Mouse (Mus musculus) thymus, postnatal 25 days (tissue): ENCODE data around the gene Scap.
A peak's percentile ranks its signal among the peaks of the same experiment; 100 is the strongest.
"Not testable (repeated sequence)": the region's sequence is repeated elsewhere in the genome, so short reads cannot be mapped to it uniquely, and the experiment has no call there.

ENCODE experiments used
- DNase-seq: peaks from one replicate; pipeline ENCODE4 v3.0.0; 2022

Scap gene

DNA sequence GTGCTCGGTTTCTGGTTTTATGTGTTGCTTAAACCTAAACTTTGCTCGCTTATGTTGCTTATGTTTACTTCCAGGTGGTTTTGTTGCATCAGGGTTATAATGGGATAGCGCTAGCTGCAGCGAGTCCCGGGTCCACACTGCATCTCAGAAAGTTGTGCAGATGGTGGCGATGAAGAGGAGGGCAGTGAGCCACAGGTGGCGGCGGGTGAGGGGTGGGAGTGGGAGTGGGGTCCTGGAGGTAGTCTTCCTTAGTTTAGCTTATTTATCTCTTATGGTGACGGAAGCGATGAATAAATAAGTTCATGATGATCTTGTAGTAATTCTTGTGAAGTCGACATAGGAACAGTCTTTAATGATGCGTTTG lies 790 bp downstream of the Scap start:
- DNase-seq, result no peak

DNA sequence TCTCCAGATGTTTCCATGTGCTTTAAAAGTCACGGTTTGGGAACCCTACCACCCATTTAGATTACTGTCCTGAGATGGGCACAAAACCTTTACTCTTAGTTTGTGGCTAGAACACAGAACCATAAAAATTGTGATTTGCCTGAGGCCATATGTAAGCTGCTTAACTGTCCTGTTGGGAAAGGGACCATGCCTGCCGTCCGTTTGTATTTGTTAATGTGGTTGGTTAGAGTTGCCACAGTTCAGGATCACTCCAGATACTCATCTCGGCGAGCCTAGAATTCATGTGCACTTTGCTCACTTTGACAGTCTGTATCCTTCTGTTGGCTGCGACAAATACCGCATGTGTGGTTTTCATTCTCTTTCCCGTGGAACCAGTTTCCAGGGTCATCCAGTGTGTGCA lies 1.8 kb downstream of the Scap start:
- DNase-seq, result no peak

GRCm38 (mm10) chr9:110340037-110340750 lies 7.1 kb downstream of the Scap start:
- DNase-seq, result no peak

- DNase-seq, result no peak
Measured at GRCm38 (mm10) chr9:110342008-110342407, 8.9 kb downstream of the Scap start.

DNA sequence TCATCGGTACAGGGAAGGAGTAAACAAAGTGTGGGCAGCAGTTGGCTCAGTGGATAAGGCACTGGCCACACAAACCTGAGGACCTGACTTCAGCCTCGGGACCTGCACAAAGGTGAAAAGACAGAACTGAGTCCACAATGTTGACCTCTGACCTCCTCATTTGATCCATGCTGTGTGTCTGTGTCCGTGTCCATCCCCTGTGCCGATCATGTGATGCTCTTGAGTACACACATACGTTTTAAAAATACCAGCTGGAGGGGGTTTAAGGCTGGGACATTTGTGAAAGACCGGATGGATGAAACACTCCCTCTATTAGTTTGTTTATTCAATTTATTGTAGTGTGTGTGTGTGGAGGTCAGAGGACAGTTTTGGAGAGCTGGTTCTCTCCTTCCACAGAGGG lies 10.7 kb downstream of the Scap start:
- DNase-seq, result no peak

DNA sequence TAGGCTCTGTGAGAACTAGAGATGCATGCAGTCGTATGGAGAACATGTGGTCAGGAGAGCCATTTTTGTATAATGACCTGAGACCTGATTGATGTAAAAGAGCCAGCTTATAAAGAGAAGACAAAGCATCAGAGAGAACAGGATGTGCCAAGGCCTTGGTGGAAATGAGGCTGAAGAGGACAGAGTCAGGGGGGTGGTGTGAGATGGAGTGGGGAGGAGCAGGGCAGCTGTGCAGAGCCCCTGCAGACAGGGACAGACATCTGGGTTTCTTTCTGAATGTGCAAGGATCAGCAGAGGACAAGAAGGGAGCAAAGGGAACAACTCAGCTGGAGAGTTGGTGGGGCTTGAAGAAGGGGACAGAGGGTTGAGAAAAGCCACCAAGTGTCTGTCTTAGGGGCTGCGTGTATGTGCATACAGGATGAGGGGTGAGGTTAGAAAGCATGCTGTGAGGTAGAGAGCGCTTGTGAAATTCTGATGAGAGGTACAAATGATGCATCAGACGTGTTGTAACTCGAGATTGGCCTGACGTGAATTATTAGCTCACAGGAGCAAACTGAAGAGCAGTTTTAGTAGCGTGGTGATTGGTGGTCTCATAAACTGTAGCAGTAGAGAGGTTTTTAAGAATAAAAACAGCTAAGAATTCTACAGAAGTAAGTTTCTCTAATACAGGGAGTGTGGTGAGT lies 12.1 kb downstream of the Scap start:
- no peak for DNase-seq

DNA sequence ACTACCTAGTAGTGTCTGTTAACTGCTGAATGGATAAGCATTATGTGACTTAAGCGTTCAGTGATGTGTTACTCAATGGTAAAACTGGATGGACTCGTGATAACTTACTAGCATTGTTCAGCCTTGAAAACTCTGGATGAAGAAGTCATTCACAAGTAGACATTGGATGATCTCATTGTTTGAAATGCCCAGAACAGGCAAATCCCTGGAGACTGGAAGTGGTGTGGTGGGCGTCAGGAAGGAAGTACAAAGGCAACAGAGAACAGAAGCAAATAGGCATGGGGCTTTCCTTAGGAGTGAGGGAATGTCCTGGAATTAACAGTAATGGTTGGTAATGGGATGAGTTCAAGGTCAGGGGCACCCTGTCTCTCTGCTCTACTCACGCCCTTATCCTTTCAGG lies 15.8 kb downstream of the Scap start:
- DNase-seq, result no peak

DNA sequence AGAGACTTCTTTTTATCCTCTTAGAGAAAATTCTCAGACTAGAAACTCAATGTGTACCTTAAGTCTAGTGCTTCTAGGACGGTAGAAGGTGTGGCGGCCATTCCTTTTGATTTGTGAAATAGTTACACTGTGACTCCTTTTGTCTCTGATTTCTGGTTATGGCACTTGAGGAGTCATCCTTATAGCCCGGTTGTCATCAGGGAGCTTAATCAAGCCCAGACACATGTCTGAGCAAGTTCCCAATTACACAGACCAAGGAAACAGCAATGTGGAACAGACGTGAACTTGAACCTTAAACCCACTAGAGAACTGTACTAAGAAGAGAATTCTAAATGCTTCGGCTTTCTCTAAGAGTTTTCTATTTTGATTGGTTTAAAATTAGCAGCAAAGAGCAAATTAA lies 17.1 kb downstream of the Scap start:
- DNase-seq, result no peak

- no peak for DNase-seq
Measured at GRCm38 (mm10) chr9:110350612-110351011, 17.5 kb downstream of the Scap start.

- DNase-seq, result no peak
Measured at GRCm38 (mm10) chr9:110351350-110351749, 18.3 kb downstream of the Scap start.

GRCm38 (mm10) chr9:110351932-110352632 lies 19.0 kb downstream of the Scap start:
- peak; percentile 10 for DNase-seq

GRCm38 (mm10) chr9:110358341-110358740 lies 25.3 kb downstream of the Scap start:
- no peak for DNase-seq

DNA sequence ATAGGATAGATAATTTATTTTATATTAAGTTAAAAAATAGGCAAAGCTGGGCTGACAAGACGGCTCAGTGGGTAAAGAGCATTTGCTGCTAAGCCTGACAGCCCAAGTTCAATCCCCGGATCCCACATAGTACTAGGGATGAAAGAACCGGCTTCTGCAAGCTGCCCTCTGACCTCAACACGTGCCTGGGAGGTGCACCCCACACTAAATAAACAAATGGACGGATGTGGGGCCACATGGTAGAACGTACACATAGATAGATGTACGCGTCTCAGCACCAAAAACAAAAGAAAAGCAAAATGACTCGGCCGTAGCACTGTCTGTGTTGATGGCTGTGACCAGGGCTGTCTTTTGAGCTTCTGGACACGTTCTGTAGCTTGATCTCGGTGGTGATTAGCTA lies 28.2 kb downstream of the Scap start:
- DNase-seq, result no peak

GRCm38 (mm10) chr9:110362337-110362736 lies 29.2 kb downstream of the Scap start:
- no peak for DNase-seq

DNA sequence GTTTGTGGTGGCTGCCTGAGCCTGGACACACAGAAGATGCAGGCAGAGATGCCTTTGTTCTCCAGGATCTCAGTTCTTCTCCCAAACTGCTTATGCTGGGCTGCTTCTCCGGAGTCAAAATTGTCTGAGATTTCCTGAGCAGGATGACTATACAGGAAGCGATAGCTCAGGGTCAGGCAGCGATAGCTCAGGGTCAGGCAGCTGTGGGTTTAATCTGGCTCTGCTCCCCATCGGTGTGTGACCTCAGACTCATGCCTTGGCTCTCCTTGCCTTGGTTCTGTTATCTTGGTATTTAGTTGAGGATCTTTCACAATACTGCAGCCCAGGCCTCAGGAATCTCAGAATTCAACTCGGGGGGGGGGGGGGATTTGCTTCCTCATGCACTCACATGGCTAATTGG lies 33.7 kb downstream of the Scap start:
- no peak for DNase-seq

DNA sequence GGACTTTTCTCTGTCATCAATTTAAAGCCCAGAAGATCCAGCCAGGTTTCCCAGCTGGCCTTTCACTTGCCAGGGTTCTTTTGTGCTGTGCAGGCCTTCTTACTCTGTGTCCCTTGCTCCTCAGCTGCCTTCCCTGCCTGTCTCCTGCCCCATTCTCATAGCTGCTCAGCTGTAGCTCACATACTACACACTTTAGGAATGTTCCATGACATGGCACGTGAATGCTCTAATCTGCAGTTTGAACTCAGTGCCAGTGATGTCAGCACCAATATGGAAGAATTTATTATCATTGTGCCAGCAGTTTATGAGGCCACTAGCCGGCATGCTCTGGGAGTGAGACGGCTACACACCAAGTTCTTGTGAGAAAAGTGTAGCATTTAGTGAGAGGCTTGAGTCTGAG lies 36.8 kb downstream of the Scap start:
- DNase-seq, result no peak

GRCm38 (mm10) chr9:110373871-110374270 lies 40.8 kb downstream of the Scap start:
- no peak for DNase-seq

DNA sequence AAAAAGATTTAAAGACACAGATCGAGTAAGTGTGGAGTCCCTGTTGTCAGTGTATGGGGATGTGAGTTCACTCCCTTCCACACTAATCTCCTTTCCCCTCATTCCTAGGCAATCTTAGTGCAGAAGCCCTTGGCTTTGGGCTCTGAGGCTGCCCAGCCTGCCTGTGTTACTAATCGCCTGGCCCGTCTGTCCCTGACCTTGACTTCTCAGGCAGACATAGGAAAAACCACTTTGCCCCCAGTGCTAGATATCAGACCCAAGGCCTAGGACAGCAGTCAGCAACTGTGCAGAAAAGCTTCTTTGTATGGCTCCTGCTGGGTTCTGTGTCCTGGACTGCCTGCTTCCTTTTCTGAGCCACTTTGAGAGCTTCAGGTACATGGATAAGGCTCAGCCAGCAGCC lies 42.6 kb downstream of the Scap start:
- DNase-seq, result no peak

DNA sequence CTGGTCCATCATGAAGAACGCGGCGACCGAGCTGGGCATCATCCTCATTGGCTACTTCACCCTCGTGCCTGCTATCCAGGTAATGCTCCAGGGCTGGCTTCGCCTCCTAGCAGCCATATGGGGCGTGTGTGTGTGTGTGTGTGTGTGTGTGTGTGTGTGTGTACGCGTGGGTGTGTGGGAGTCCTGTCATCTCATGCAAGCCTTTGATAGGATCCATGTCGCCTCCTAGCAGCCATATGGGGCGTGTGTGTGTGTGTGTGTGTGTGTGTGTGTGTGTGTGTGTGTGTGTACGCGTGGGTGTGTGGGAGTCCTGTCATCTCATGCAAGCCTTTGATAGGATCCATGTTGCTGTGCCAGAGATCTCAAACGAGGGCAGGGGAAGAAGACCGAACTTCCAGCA lies 44.6 kb downstream of the Scap start:
- not testable (repeated sequence) for DNase-seq

DNA sequence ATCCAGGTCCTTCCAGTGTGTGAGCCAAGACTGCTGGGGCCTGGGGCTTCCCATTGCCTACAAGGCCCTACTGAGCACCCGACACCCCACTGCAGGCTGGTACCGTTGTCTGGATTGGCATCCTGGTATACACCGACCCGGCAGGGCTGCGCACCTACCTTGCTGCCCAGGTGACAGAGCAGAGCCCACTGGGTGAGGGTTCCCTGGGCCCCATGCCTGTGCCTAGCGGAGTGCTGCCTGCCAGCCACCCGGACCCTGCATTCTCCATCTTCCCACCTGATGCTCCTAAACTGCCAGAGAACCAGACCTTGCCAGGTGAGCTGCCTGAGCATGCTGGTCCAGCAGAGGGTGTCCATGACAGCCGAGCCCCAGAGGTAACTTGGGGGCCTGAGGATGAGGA lies 46.3 kb downstream of the Scap start:
- no peak for DNase-seq

- DNase-seq, result no peak
Measured at GRCm38 (mm10) chr9:110380662-110381061, 47.6 kb downstream of the Scap start.

- DNase-seq, result no peak
Measured at GRCm38 (mm10) chr9:110381292-110381691, 48.2 kb downstream of the Scap start.

GRCm38 (mm10) chr9:110384369-110384929 lies 51.4 kb downstream of the Scap start:
- no peak for DNase-seq

- DNase-seq, result no peak
Measured at GRCm38 (mm10) chr9:110388011-110388410, 54.9 kb downstream of the Scap start.
